Mouse (Mus musculus) B cell, adult 67 days (primary cell): ENCODE data around the gene Il1rapl2. TPM values are rescaled to one million over a fixed set of nuclear protein-coding genes. Genes with fewer than 3 reads are reported as not detected.

Source experiments
- total RNA-seq, 2 experiments: library from RNA; stranded (reverse); gene quantifications; 4 replicates each; pipeline ENCODE4 v1.2.4; 2023

Gene Il1rapl2
- total RNA-seq = not detected

DNA sequence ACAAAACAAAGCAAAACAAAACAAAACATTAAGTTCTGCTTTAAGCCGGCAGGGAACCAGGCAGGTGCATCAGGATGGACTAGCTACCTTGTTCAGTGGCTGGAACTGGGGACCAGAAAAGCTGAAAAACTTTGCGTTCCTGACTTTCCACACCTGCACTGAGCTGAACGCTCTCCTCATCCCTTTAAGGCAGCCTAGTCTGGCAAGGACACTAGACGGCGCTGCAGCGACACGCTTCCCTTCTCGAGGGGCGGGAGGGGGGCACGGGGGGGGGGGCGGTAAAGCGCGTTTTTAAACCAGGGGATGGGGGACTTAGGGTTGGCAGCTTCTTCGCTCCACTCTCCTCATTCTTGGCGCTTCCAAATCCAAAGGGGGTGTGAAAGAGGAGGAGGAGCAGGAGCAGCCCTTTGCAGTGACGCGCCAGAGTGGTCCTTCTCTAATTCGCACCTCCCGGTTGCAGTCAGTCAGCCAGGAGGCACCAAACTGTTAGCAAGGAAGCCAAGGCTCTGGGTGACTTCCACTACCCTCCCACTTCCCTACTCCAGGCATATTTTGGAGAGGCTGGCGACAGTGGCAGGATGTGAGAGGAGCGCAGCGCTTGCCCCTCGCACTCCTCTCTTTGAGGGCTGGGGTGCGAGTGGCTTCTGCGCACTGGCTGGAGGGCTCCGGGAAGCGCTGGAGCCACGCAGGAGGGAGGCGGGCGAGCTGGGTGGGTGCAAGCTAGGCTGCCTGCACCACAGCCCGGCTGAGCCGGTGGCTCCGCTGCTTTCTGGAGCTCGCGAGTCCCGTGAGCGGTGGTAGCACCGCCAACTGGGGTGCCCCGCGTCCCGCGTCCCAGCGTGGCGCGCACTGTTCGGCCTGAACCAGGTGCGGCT is at the start of gene Il1rapl2:
TSS of gene Il1rapl2 (plus strand) at position 288 of the 875 bp plus-strand sequence.

DNA sequence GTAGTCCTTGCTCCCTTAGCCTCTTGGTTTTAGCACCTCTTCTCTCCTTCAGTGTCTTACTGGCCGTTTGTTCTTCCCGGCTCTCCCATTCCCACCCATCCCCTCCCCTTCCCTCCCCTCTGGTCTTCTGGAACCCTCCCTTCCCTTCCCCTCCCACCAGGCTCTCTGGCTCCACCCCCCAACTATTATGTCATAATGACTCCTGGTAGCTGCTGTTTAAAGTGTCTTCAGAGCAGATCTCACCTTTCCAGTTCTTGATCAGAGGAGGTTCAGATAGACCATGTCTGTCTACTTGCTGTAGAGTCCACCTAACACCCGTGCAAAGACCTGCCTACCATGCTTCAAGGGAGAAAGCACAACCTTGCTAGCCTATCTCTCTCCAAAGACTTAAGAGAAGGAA is 639.1 kb downstream of the Il1rapl2 start, which contains the start of gene Tex13a:
TSS of gene Tex13a (minus strand) at position 101 of the 400 bp plus-strand sequence.

